Mouse (Mus musculus) testis, postnatal 10 days (tissue): ENCODE data around the gene Cenpb.

ENCODE experiments used
- DNase-seq: peaks from one replicate; pipeline ENCODE4 v3.0.0; 2021; ENCODE audit warnings: low spot score

Cenpb gene

GRCm38 (mm10) chr2:131138760-131139159 is 41.1 kb downstream of the Cenpb start:
- peak; percentile 42 for DNase-seq

- DNase-seq = peak; percentile 37
These were observed 41.6 kb downstream of the Cenpb start for GRCm38 (mm10) chr2:131138296-131138695.

GRCm38 (mm10) chr2:131135521-131136139 is 44.2 kb downstream of the Cenpb start:
- DNase-seq = no peak

GRCm38 (mm10) chr2:131134826-131135400 is 45.0 kb downstream of the Cenpb start:
- DNase-seq = no peak

GRCm38 (mm10) chr2:131134381-131134780 is 45.5 kb downstream of the Cenpb start:
- DNase-seq = peak; percentile 35

- no peak for DNase-seq
These were observed 46.8 kb downstream of the Cenpb start, which contains the start of gene Gm11037 for GRCm38 (mm10) chr2:131132930-131133547. Gene Gm11037 (plus strand): TSS chr2:131133497.

GRCm38 (mm10) chr2:131132111-131132888 is 47.6 kb downstream of the Cenpb start:
- no peak for DNase-seq

- no peak for DNase-seq
These were observed 49.0 kb downstream of the Cenpb start for GRCm38 (mm10) chr2:131130849-131131248.

GRCm38 (mm10) chr2:131129836-131130235 is 50.0 kb downstream of the Cenpb start:
- no peak for DNase-seq

- no peak for DNase-seq
These were observed 51.2 kb downstream of the Cenpb start for GRCm38 (mm10) chr2:131128636-131129157.

GRCm38 (mm10) chr2:131128211-131128610 is 51.7 kb downstream of the Cenpb start:
- DNase-seq = no peak

GRCm38 (mm10) chr2:131127161-131127730 is 52.6 kb downstream of the Cenpb start, which contains the start of gene Hspa12b:
Gene Hspa12b (plus strand): TSS chr2:131127280.
- DNase-seq = peak; percentile 78

- DNase-seq = no peak
These were observed 53.7 kb downstream of the Cenpb start for GRCm38 (mm10) chr2:131125964-131126815.
